Mouse (Mus musculus) large intestine, adult 2 months (tissue): ENCODE results near the gene Zfp319. TPM values are rescaled to one million over a fixed set of nuclear protein-coding genes. Genes with fewer than 3 reads are reported as not detected.
"Not testable (repeated sequence)": the region's sequence is repeated elsewhere in the genome, so short reads cannot be mapped to it uniquely, and the experiment has no call there.

ENCODE experiments used
- DNase-seq: peaks from one replicate; pipeline ENCODE4 v3.0.0-alpha.2; 2012; ENCODE audit warnings: low read depth, low spot score
- WGBS: fragments of 180-500 bp; shearing (Covaris S2); methylation state at CpG from one replicate; pipeline ENCODE4 v1.1.7; 2018; 5-methylcytosine and 5-hydroxymethylcytosine counted together
- polyA plus RNA-seq: library from polyadenylated mRNA; depleted of rRNA; stranded (reverse); fragments of >200 nt; gene quantifications from 2 replicates; pipeline ENCODE4 v1.2.3, GENCODE M21; 2012; rRNA removed

Gene Zfp319
- polyA plus RNA-seq: 4.8 and 6.2 TPM in 2 replicates

DNA sequence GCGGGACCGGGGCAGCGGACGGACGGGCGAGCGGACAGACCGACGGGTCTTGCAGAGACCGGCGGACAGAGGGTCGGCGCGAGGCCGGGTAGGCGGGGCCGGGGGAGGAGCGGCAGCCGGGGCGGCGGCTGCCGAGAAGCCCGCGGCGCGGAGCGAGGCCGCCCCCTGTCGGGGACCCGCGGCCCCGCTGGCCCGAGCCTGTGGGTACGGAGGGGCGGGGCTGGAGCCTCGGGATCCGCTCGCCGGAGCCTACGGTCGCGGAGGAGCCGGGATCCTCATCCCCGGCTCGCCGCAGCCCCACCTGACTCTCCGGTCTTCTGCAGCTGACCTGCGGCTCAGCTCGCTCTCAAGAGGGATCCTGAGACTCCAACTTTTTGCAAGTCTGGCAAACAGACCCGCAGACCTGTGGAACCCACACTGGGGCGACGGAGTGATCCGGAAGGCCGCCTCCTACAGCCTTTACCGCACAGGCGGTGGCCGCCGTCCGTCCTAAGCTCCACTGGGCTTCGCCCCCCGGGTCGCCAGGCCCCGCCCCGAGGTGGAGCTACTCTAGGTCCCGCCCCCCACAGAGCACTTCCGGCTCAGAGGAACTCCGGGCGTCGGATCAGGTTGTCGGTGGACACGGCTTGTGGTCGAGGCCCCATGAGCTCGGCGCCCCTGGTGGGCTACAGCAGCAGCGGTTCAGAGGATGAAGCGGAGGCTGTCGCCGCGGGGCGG, at the start of gene Zfp319, which contains the start of gene Usb1:
Gene Zfp319, minus strand, starts transcription at position 231 of the 717 bp plus-strand sequence.
Gene Usb1, plus strand, starts transcription at position 565 of the 717 bp plus-strand sequence.
- under 1% methylated on average over 79 of the region's 80 CpGs for WGBS
- peak; percentile 59 for DNase-seq

GRCm38 (mm10) chr8:95380953-95381352, 49.2 kb upstream of the Zfp319 start:
- no peak for DNase-seq

- DNase-seq: not testable (repeated sequence)
- 92% methylated on average over 11 of the region's 11 CpGs for WGBS
Observed at GRCm38 (mm10) chr8:95378928-95379327, 47.2 kb upstream of the Zfp319 start.

- DNase-seq: peak; percentile 73
- 9% methylated on average over 7 of the region's 7 CpGs for WGBS
Observed at GRCm38 (mm10) chr8:95377863-95378291, 46.1 kb upstream of the Zfp319 start.

GRCm38 (mm10) chr8:95377101-95377500, 45.4 kb upstream of the Zfp319 start:
- 63% methylated on average over 4 of the region's 4 CpGs for WGBS
- DNase-seq: no peak

- 64% methylated on average over 12 of the region's 12 CpGs for WGBS
- DNase-seq: no peak
Observed at GRCm38 (mm10) chr8:95376309-95376999, 44.7 kb upstream of the Zfp319 start.

DNA sequence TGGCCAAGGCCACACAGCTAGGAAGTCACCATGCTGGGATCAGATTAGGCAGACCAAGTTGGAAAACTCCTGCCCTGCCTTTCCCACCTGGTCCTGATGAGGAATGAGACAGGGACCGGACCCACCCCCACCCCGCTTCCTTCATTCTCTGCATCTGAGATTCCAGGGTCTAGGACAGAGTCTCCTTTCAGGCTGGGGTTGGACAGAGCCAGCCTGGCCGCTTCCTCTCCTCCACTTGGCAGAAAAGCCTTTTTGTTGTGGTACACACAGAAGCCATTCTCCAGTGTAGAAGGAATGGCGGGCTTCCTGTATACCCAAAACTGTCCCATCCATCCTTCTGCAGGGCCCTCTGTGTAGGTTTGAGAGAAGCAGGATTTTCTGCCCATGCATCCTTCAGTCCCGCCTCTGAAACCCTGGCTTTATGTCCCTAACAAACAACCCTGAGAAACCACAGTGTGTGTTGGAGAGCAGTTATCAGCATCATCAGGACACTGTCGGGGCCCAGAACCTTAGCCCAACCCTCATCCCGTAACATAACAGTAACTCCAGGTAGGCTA, 43.7 kb upstream of the Zfp319 start:
- DNase-seq: no peak
- 82% methylated on average over 7 of the region's 7 CpGs for whole genome bisulfite sequencing

- WGBS: 75% methylated on average over 3 of the region's 3 CpGs
- no peak for DNase-seq
Observed at GRCm38 (mm10) chr8:95374429-95374828, 42.7 kb upstream of the Zfp319 start.

DNA sequence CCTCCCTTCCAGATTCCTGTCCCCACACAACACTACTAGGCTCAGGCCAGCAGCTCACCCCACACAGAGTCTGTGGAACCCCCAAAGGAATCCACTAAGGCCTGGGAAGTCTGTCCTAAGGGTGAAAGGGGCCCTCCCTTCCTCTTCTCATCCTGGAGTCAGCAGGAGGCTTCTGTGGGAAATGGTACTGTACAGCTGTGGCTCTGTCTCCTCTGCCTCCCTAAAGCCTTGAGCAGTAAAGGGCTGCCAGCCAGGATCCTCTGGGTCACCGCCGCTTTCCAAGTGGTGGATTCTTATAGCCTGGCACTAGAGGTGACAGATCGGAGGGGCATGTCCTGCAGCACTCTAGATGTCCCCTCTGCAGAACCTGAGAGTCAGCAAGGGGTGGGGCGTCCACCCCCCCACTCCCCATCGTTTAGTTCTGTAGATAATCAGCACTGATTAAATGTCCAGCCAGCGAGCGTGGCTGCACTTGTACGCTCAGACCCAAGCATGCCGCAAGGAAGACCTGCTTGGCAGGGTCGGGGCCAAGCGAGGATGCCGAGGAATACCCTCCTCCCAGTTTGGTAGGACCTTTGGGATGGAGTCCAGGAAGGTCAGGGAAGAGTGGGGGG, 41.7 kb upstream of the Zfp319 start:
- no peak for DNase-seq
- 72% methylated on average over 12 of the region's 12 CpGs for WGBS

DNA sequence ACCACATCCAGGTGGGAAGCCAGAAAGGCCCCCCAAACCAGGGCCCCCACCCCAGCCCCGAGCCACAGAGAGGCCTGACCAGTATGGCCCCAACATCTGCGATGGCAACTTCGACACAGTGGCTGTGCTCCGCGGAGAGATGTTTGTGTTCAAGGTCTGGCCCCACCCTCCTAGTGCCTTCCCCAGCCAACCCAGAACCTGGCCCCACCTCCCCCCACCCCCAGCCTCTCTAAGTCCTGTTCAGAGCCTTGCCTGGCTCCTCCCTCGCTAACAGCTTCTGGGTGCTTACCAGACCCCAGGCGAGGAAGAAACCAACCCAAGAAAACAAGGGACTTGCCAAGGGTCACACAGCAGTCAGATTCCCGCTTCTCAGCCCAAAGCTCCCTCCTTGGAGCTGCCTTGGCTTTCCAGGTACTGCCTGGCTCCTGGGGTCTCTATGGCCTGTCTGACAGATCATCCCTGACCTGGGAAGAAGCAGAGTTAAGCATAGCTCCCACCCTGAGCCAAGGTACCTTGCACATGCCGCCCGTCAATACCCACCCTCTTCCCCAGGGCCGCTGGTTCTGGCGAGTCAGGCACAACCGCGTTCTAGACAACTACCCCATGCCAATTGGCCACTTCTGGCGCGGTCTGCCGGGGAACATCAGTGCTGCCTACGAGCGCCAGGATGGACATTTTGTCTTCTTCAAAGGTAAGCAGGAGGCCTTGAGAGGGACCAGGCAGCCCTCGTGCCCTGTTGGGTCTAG, 38.0 kb upstream of the Zfp319 start:
- DNase-seq: no peak
- 61% methylated on average over 20 of the region's 20 CpGs for WGBS

DNA sequence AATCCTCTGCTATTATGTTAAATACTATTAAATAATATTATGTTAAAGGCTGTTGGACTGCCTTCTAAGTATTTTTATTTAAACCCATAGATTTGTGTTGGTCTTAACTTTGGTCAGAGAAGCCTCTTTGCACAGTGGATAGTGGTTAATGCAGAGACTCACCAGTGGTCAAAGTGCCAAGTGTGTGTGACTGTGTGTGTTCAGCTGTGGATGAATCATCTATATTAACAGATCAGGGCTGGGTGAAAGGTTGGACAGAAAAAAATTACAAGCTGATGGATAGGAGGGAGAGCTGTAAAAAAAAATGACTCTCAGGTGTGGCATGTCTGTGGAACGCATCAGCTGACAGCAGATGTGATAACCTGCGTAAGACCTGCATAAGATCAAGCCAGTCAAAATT, 32.1 kb upstream of the Zfp319 start:
- WGBS: 34% methylated on average over 2 of the region's 2 CpGs

GRCm38 (mm10) chr8:95362272-95362671, 30.5 kb upstream of the Zfp319 start:
- no peak for DNase-seq
- WGBS: 28% methylated on average over 6 of the region's 6 CpGs

More for the DNA sequence above, 32.1 kb upstream of the Zfp319 start:
- no peak for DNase-seq

DNA sequence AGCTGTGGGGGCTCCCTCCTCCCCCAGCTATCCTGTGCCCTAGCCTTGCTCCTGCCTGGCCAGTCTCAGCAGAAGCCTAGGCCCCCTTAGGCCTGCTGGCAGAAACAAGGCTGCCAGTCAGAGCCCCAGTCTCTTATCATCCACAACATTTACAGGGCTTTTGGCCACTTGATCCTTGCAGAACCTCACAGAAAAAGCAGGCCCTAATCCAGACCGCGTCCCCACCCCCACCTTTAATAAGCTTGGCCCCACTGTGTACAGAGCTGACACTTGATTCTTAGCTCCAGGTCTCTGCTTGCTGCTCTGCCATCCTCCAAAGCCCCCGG, 29.2 kb upstream of the Zfp319 start:
- DNase-seq: no peak
- WGBS: 80% methylated on average over 3 of the region's 3 CpGs

DNA sequence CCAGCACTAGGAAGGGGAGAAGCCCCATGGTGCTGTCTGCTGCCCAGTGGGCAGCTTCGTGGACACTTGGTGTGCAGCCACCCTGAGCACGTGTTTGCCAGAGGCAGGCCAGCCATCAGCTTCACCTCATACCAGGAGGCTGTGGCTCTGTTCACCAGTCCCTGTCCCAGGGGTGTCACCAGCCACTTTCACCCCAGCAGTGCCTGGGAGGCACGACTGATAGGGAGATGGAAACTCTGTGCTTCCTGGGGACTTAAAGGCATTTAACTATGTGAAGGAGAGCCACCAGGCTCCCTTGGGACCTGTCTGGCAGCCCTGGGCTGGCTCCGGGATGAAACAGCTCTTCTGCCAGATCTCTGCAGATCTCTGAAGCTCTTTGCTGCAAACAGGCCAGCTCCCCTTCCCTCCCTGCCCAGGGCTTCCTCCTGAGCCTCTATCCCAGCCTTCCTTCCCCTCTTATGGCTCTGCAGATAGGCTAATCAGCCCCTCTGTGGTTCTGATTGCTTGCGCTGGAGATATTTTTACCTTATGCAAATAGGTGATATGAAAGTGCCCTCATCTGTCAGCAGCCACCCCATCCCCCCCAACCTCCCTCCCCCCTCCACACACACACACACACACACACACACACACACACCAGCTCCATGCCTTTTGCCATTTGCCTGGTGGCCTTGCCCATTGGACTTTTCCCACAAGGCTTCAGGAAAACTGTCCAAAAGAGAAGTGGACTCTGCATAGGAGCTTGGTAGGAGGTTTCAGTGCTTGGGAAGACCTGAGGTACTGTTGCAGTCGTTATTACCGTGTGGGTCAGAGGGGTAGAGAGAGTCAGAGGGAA, 28.6 kb upstream of the Zfp319 start:
- WGBS: 46% methylated on average over 7 of the region's 7 CpGs
- no peak for DNase-seq

- 20% methylated on average over 8 of the region's 8 CpGs for WGBS
- DNase-seq: no peak
Observed at GRCm38 (mm10) chr8:95358550-95359411, 27.0 kb upstream of the Zfp319 start.

DNA sequence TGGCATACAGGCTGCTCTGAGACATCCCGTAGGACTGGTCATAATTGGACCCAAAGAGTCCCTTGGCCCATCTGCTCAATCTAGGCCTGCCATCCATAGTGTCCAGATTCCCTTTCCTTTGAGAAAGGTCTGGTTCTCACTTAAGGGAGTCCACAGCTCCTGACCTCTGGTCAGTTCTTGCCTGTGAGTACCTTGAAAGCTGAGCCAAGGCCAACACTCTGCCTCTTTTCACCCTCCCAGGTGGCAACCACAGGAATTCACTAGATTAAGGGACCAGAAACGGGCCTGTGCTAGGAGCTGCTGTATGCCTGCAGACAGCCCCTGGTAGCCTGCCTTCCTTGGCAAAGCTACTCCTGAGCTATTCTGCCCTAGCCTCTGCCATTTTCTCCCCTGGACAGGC, 22.9 kb upstream of the Zfp319 start:
- WGBS: 87% methylated on average over 2 of the region's 2 CpGs
- DNase-seq: no peak

GRCm38 (mm10) chr8:95352871-95353866, 21.4 kb upstream of the Zfp319 start:
- WGBS: 5% methylated on average over 62 of the region's 62 CpGs
- DNase-seq: no peak
